Comparison of ENCODE assay signal across 10 mouse cellular contexts in the genomic region with DNA sequence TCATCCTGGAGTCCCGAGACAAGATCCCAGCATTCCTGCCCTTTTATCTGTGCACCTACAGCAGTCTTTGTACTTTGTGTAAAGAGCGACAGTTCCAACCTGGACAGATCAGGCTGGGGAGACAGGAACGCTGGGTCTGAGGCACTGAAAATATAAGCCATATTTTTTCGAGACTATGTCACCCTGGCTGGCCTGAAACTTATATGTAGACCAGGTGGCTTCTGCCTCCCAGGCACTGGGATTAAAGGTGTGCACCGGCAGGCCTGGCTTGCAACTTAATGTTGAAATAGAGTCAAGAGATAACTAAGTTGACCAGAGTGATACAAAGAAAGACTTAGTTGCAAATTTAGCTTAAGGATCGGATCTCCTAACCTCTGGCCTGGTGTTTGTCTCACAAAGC. TPM values are rescaled to one million over a fixed set of nuclear protein-coding genes. Genes with fewer than 3 reads are reported as not detected.
DNase-seq lines count a peak whose midpoint lies in the region; ATAC-seq and TF ChIP-seq lines count a peak whose summit lies in the region.
"Had no signal": no experiment of that assay in that cellular context is flagged by ENCODE, and none has a peak within 500 bp of the region (broad histone marks: within the 10 kb centered on the region; RNA-seq: fewer than 3 reads in every experiment).

No protein-coding gene starts in this region.

- H3K4me3 ChIP-seq in heart, embryonic 12.5 days = no peak overlapping the region
- H3K4me3 ChIP-seq in megakaryocyte, embryonic 14.5 days (replicated peaks) = peak overlapping the region; percentile 96
- H3K4me3 ChIP-seq in intestine, embryonic 15.5 days (replicated peaks) = no peak overlapping the region
- no peak overlapping the region for H3K4me3 ChIP-seq in small intestine, adult 2 months (ENCODE audit: low read depth, low read length)
- H3K4me3 ChIP-seq: hindbrain, embryonic 15.5 days had no signal

- no peak for ATAC-seq in heart, embryonic 12.5 days (ENCODE audit: insufficient number of reproducible peaks, low FRiP score)
- no peak for ATAC-seq in megakaryocyte, adult 5-6 weeks (ENCODE audit: poor library complexity, severe bottlenecking)
- no peak for ATAC-seq in intestine, embryonic 15.5 days
- ATAC-seq in megakaryocyte progenitor cell, adult 5-6 weeks (replicated peaks; ENCODE audit: poor library complexity) = no peak

- H3K4me1 ChIP-seq in heart, embryonic 12.5 days (replicated peaks) = peaks cover 78% of the 10 kb centered on the region
- H3K4me1 ChIP-seq in megakaryocyte, embryonic 14.5 days = peaks cover 82% of the 10 kb centered on the region
- peaks cover 61% of the 10 kb centered on the region for H3K4me1 ChIP-seq in intestine, embryonic 15.5 days (replicated peaks)
- peaks cover 54% of the 10 kb centered on the region for H3K4me1 ChIP-seq in small intestine, adult 2 months (ENCODE audit: control insufficient read depth, insufficient read depth, insufficient read length, low read length)

- no peaks in the 10 kb centered on the region for H3K9me3 ChIP-seq in heart, embryonic 12.5 days (replicated peaks)
- H3K9me3 ChIP-seq in megakaryocyte, embryonic 14.5 days = no peaks in the 10 kb centered on the region
- H3K9me3 ChIP-seq in intestine, embryonic 15.5 days = no peaks in the 10 kb centered on the region
- H3K9me3 ChIP-seq: hindbrain, embryonic 15.5 days had no signal

- no peak for TF ChIP-seq POLR2A in small intestine, adult 2 months (IDR thresholded peaks at IDR 0.05; ENCODE audit: low read depth, low read length)

- no peaks in the 10 kb centered on the region for H3K27me3 ChIP-seq in heart, embryonic 12.5 days (replicated peaks)
- no peaks in the 10 kb centered on the region for H3K27me3 ChIP-seq in megakaryocyte, embryonic 14.5 days (replicated peaks)
- no peaks in the 10 kb centered on the region for H3K27me3 ChIP-seq in intestine, embryonic 15.5 days (replicated peaks)
- no peaks in the 10 kb centered on the region for H3K27me3 ChIP-seq in small intestine, adult 2 months (ENCODE audit: control insufficient read depth, insufficient read depth, low read length)
- H3K27me3 ChIP-seq: hindbrain, embryonic 15.5 days had no signal

- H3K27ac ChIP-seq in heart, embryonic 12.5 days (ENCODE audit: poor library complexity, severe bottlenecking) = peak overlapping the region; percentile 46; the same call in 1 of the 2 replicates
- peak overlapping the region; percentile 29 for H3K27ac ChIP-seq in intestine, embryonic 15.5 days
- H3K27ac ChIP-seq in small intestine, adult 2 months (ENCODE audit: insufficient read depth, low read depth, low read length) = peak overlapping the region; percentile 74
- H3K27ac ChIP-seq: hindbrain, embryonic 15.5 days had no signal

- H3K9ac ChIP-seq in heart, embryonic 12.5 days = peak overlapping the region; percentile 53; the same call in 1 of the 2 replicates
- peak overlapping the region; percentile 11; the same call in 1 of the 2 replicates for H3K9ac ChIP-seq in intestine, embryonic 15.5 days
- H3K9ac ChIP-seq: hindbrain, embryonic 15.5 days had no signal

- H3K4me2 ChIP-seq in heart, embryonic 12.5 days = peak overlapping the region; percentile 80
- peak overlapping the region; percentile 28 for H3K4me2 ChIP-seq in intestine, embryonic 15.5 days (replicated peaks)
- H3K4me2 ChIP-seq: hindbrain, embryonic 15.5 days had no signal

- peaks cover 7% of the 10 kb centered on the region for H3K36me3 ChIP-seq in heart, embryonic 12.5 days
- H3K36me3 ChIP-seq in megakaryocyte, embryonic 14.5 days (replicated peaks; ENCODE audit: low read length) = peaks cover 58% of the 10 kb centered on the region
- H3K36me3 ChIP-seq in intestine, embryonic 15.5 days = no peaks in the 10 kb centered on the region
- peaks cover 7% of the 10 kb centered on the region for H3K36me3 ChIP-seq in small intestine, adult 2 months (ENCODE audit: control insufficient read depth, insufficient read depth, low read length)
- H3K36me3 ChIP-seq: hindbrain, embryonic 15.5 days had no signal

- no peak for DNase-seq in heart, postnatal 14 days
- DNase-seq in left cerebral cortex, adult 9 months (ENCODE audit: low spot score in 2 of 2) = no peak
- DNase-seq: thymus, adult 18-20 months had no signal

- intact Hi-C loops in heart, postnatal 14 days (cut with DNase I) = no loop called here

- TF ChIP-seq CTCF in small intestine, adult 2 months (IDR thresholded peaks at IDR 0.05; ENCODE audit: extremely low read depth, insufficient read length, insufficient replicate concordance, low read depth, low read length) = no peak

- 47% methylated on average over 6 of the region's 6 CpGs for WGBS in heart, embryonic 12.5 days
- WGBS in intestine, embryonic 15.5 days = 44% methylated on average over 6 of the region's 6 CpGs
- 21% methylated on average over 6 of the region's 6 CpGs for WGBS in small intestine, adult 2 months

RNA-seq across cellular contexts. Expression of a gene that starts 9.6 kb away (rescaled TPM):
- 41.9 and 42.7 TPM in 2 replicates for polyA plus RNA-seq in heart, embryonic 12.5 days (2016; fragmentation: Nextera tagmentation; extraction: Ambion mirVana)
- 10 to 100 TPM; 30.8 to 31.9 TPM for total RNA-seq in heart, postnatal 14 days (2021)
- 210 and 238 TPM in 2 replicates for polyA plus RNA-seq in megakaryocyte, embryonic 14.5 days (2012; ENCODE audit: insufficient read depth, low replicate concordance)
- total RNA-seq in megakaryocyte, adult 5-6 weeks (2015) = 359 and 397 TPM in 2 replicates
- 89.0 and 112 TPM in 2 replicates for total RNA-seq in megakaryocyte, adult 5-6 weeks (2017)
- 60.2 and 62.1 TPM in 2 replicates for polyA plus RNA-seq in intestine, embryonic 15.5 days (2015; fragmentation: Nextera tagmentation; extraction: Ambion mirVana)
- polyA plus RNA-seq in small intestine, adult 2 months (2012; rRNA removed) = 74.5 and 165 TPM in 2 replicates
- 208 and 213 TPM in 2 replicates for total RNA-seq in megakaryocyte progenitor cell, adult 5-6 weeks (2015)
- 44.7 and 47.3 TPM in 2 replicates for total RNA-seq in megakaryocyte progenitor cell, adult 5-6 weeks (2017)

RNA-seq across cellular contexts. Expression of a gene that starts 21.3 kb away (rescaled TPM):
- 16.8 and 19.1 TPM in 2 replicates for polyA plus RNA-seq in heart, embryonic 12.5 days (2016; fragmentation: Nextera tagmentation; extraction: Ambion mirVana)
- 10 to 100 TPM; 25.8 to 30.2 TPM for total RNA-seq in heart, postnatal 14 days (2021)
- 106 and 312 TPM in 2 replicates for polyA plus RNA-seq in megakaryocyte, embryonic 14.5 days (2012; ENCODE audit: insufficient read depth, low replicate concordance)
- total RNA-seq in megakaryocyte, adult 5-6 weeks (2015) = 28.0 and 28.8 TPM in 2 replicates
- total RNA-seq in megakaryocyte, adult 5-6 weeks (2017) = 35.5 and 59.3 TPM in 2 replicates
- 20.1 TPM in 2 replicates for polyA plus RNA-seq in intestine, embryonic 15.5 days (2015; fragmentation: Nextera tagmentation; extraction: Ambion mirVana)
- 20.7 and 21.6 TPM in 2 replicates for polyA plus RNA-seq in small intestine, adult 2 months (2012; rRNA removed)
- 22.4 and 23.5 TPM in 2 replicates for total RNA-seq in megakaryocyte progenitor cell, adult 5-6 weeks (2015)
- total RNA-seq in megakaryocyte progenitor cell, adult 5-6 weeks (2017) = 33.5 and 36.4 TPM in 2 replicates

RNA-seq across cellular contexts. Expression of a gene that starts 36.3 kb away (rescaled TPM):
- 50.7 and 55.6 TPM in 2 replicates for polyA plus RNA-seq in heart, embryonic 12.5 days (2016; fragmentation: Nextera tagmentation; extraction: Ambion mirVana)
- 10 to 100 TPM; 54.4 to 55.7 TPM for total RNA-seq in heart, postnatal 14 days (2021)
- polyA plus RNA-seq in megakaryocyte, embryonic 14.5 days (2012; ENCODE audit: insufficient read depth, low replicate concordance) = 8.0 and 17.3 TPM in 2 replicates
- 32.7 and 38.7 TPM in 2 replicates for total RNA-seq in megakaryocyte, adult 5-6 weeks (2015)
- 19.7 and 20.0 TPM in 2 replicates for total RNA-seq in megakaryocyte, adult 5-6 weeks (2017)
- polyA plus RNA-seq in intestine, embryonic 15.5 days (2015; fragmentation: Nextera tagmentation; extraction: Ambion mirVana) = 98.9 and 109 TPM in 2 replicates
- polyA plus RNA-seq in small intestine, adult 2 months (2012; rRNA removed) = 49.6 and 58.0 TPM in 2 replicates
- total RNA-seq in megakaryocyte progenitor cell, adult 5-6 weeks (2015) = 71.9 and 80.7 TPM in 2 replicates
- total RNA-seq in megakaryocyte progenitor cell, adult 5-6 weeks (2017) = 30.6 and 32.9 TPM in 2 replicates

RNA-seq across cellular contexts. Expression of a gene that starts 36.3 kb away (rescaled TPM):
- polyA plus RNA-seq in heart, embryonic 12.5 days (2016; fragmentation: Nextera tagmentation; extraction: Ambion mirVana) = 35.8 and 38.1 TPM in 2 replicates
- total RNA-seq in heart, postnatal 14 days (2021) = 10 to 100 TPM; 31.9 to 34.2 TPM
- polyA plus RNA-seq in megakaryocyte, embryonic 14.5 days (2012; ENCODE audit: insufficient read depth, low replicate concordance) = 0.81 and 1.1 TPM in 2 replicates
- total RNA-seq in megakaryocyte, adult 5-6 weeks (2015) = 55.6 and 60.6 TPM in 2 replicates
- 39.4 and 43.7 TPM in 2 replicates for total RNA-seq in megakaryocyte, adult 5-6 weeks (2017)
- polyA plus RNA-seq in intestine, embryonic 15.5 days (2015; fragmentation: Nextera tagmentation; extraction: Ambion mirVana) = 31.4 and 33.4 TPM in 2 replicates
- 5.2 and 12.2 TPM in 2 replicates for polyA plus RNA-seq in small intestine, adult 2 months (2012; rRNA removed)
- total RNA-seq in megakaryocyte progenitor cell, adult 5-6 weeks (2015) = 75.3 TPM in 2 replicates
- total RNA-seq in megakaryocyte progenitor cell, adult 5-6 weeks (2017) = 41.3 and 46.1 TPM in 2 replicates
